In the genomic region with DNA sequence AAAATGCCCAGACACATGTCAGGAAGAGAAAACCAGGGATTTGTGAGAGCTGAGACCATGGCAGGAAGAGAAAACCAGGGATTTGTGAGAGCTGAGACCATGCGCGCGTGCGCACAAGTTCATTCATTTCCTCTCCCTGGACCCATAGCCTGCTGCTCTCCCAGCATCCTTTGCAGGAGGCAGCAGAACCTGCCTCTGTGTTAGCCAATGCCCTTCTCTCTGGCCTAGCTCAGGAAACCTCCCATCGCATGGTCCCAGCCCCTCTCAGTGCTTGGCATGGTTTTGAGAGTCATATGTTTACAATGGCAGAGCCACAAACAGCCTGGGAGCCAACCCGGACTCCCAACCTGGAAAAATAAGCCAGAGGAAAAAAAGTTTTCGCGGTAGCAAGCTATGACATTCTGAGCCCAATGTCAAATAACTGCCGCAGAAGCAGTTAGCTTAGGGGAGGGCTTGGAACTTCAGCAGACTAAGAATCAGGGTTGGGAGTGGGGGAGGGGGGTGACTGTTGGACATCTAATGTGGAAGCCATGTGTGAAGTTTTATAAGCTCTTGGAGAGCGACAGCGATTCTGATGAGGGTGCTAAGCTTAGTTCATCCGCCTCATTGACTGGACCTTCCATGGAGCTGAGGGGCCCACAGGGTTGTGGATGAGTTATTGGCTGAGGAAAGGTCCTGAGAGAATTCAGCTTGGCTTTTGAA, we compare ENCODE assay signal across 11 mouse cellular contexts. TPM values are rescaled to one million over a fixed set of nuclear protein-coding genes. Genes with fewer than 3 reads are reported as not detected.
A peak's percentile ranks its signal among the peaks of the same experiment; 100 is the strongest.
DNase-seq lines count a peak whose midpoint lies in the region; ATAC-seq and TF ChIP-seq lines count a peak whose summit lies in the region.
"Had no signal": no experiment of that assay in that cellular context is flagged by ENCODE, and none has a peak within 500 bp of the region (broad histone marks: within the 10 kb centered on the region; RNA-seq: fewer than 3 reads in every experiment).

No protein-coding gene starts in this region.

- H3K9me3 ChIP-seq in intestine, embryonic 16.5 days (ENCODE audit: control insufficient read depth, low read length) = no peaks in the 10 kb centered on the region
- no peaks in the 10 kb centered on the region for H3K9me3 ChIP-seq in stomach, embryonic 15.5 days
- H3K9me3 ChIP-seq in lung, postnatal 0 days (ENCODE audit: low read length) = no peaks in the 10 kb centered on the region
- H3K9me3 ChIP-seq in forebrain, embryonic 11.5 days (ENCODE audit: control insufficient read depth, low read length) = no peaks in the 10 kb centered on the region; the same call in 1 of the 2 replicates

- H3K27ac ChIP-seq in intestine, embryonic 16.5 days (ENCODE audit: low read length) = peak overlapping the region; percentile 77
- peak overlapping the region; percentile 84 for H3K27ac ChIP-seq in stomach, embryonic 15.5 days
- no peak overlapping the region for H3K27ac ChIP-seq in lung, postnatal 0 days (ENCODE audit: low read length)
- no peak overlapping the region for H3K27ac ChIP-seq in forebrain, embryonic 11.5 days (ENCODE audit: low read depth, low read length)

- WGBS in intestine, embryonic 16.5 days = 68% methylated on average over 12 of the region's 12 CpGs
- 59% methylated on average over 12 of the region's 12 CpGs for WGBS in stomach, embryonic 15.5 days
- WGBS in lung, postnatal 0 days = 70% methylated on average over 12 of the region's 12 CpGs
- 88% methylated on average over 12 of the region's 12 CpGs for WGBS in forebrain, embryonic 11.5 days

- intact Hi-C loops in heart, postnatal 25 days (cut with DNase I) = no loop called here

- no peak overlapping the region for H3K9ac ChIP-seq in intestine, embryonic 16.5 days (ENCODE audit: low read depth, low read length)
- H3K9ac ChIP-seq in stomach, embryonic 15.5 days = no peak overlapping the region
- no peak overlapping the region for H3K9ac ChIP-seq in lung, postnatal 0 days (replicated peaks; ENCODE audit: low read depth)
- H3K9ac ChIP-seq in forebrain, embryonic 11.5 days (ENCODE audit: low read length) = no peak overlapping the region

- no peak for TF ChIP-seq EP300 in lung, postnatal 0 days (IDR thresholded peaks at IDR 0.05)

- no peaks in the 10 kb centered on the region for H3K36me3 ChIP-seq in intestine, embryonic 16.5 days (ENCODE audit: control insufficient read depth, insufficient read depth, low read length)
- no peaks in the 10 kb centered on the region for H3K36me3 ChIP-seq in stomach, embryonic 15.5 days
- H3K36me3 ChIP-seq in lung, postnatal 0 days (ENCODE audit: insufficient read depth, low read length) = no peaks in the 10 kb centered on the region
- no peaks in the 10 kb centered on the region for H3K36me3 ChIP-seq in forebrain, embryonic 11.5 days (ENCODE audit: control insufficient read depth, insufficient read depth, low read length)

- no peaks in the 10 kb centered on the region for H3K27me3 ChIP-seq in intestine, embryonic 16.5 days (replicated peaks; ENCODE audit: control insufficient read depth, insufficient read depth, low read length)
- H3K27me3 ChIP-seq in stomach, embryonic 15.5 days (replicated peaks) = no peaks in the 10 kb centered on the region
- H3K27me3 ChIP-seq in lung, postnatal 0 days (replicated peaks; ENCODE audit: insufficient read depth, low read length) = no peaks in the 10 kb centered on the region
- H3K27me3 ChIP-seq in forebrain, embryonic 11.5 days (ENCODE audit: control insufficient read depth, insufficient read depth, low read length) = no peaks in the 10 kb centered on the region

- no peak overlapping the region for H3K4me3 ChIP-seq in intestine, embryonic 16.5 days (ENCODE audit: low read length)
- no peak overlapping the region for H3K4me3 ChIP-seq in stomach, embryonic 15.5 days (replicated peaks)
- no peak overlapping the region for H3K4me3 ChIP-seq in lung, postnatal 0 days (ENCODE audit: low read depth, low read length)
- no peak overlapping the region for H3K4me3 ChIP-seq in forebrain, embryonic 11.5 days (ENCODE audit: low read depth, low read length)

- H3K4me2 ChIP-seq in intestine, embryonic 16.5 days (ENCODE audit: low read depth, low read length) = no peak overlapping the region
- H3K4me2 ChIP-seq in stomach, embryonic 15.5 days = no peak overlapping the region
- no peak overlapping the region for H3K4me2 ChIP-seq in lung, postnatal 0 days (replicated peaks; ENCODE audit: low read depth, low read length)
- H3K4me2 ChIP-seq in forebrain, embryonic 11.5 days (ENCODE audit: low read depth, low read length, severe bottlenecking) = no peak overlapping the region

- peak; percentile 92 for DNase-seq in heart, adult 11 months
- DNase-seq in heart, postnatal 25 days (ENCODE audit: low spot score) = no peak
- peak; percentile 10 for DNase-seq in retina, embryonic 14.5 days (ENCODE audit: low spot score)
- no peak for DNase-seq in retina, postnatal 1 day
- no peak for DNase-seq in lung, postnatal 0 days (ENCODE audit: low spot score)
- DNase-seq in forebrain, embryonic 11.5 days (ENCODE audit: low spot score) = no peak
- DNase-seq: cerebellum, adult 8-10 months; kidney, adult 8-10 months; left cerebral cortex, postnatal 4 days had no signal

- ATAC-seq in intestine, embryonic 16.5 days = no peak
- no peak for ATAC-seq in stomach, embryonic 15.5 days (ENCODE audit: insufficient read depth, low FRiP score, low read depth)
- ATAC-seq in lung, postnatal 0 days = no peak
- ATAC-seq in forebrain, embryonic 11.5 days (replicated peaks; ENCODE audit: low FRiP score) = no peak

- peaks cover 23% of the 10 kb centered on the region for H3K4me1 ChIP-seq in intestine, embryonic 16.5 days (ENCODE audit: control insufficient read depth, insufficient read depth, low read length)
- H3K4me1 ChIP-seq in stomach, embryonic 15.5 days = peaks cover 43% of the 10 kb centered on the region
- H3K4me1 ChIP-seq in lung, postnatal 0 days (ENCODE audit: insufficient read depth, low read depth, low read length) = no peaks in the 10 kb centered on the region
- no peaks in the 10 kb centered on the region for H3K4me1 ChIP-seq in forebrain, embryonic 11.5 days (replicated peaks; ENCODE audit: control insufficient read depth, insufficient read depth, low read length)

- TF ChIP-seq CTCF in lung, postnatal 0 days (IDR thresholded peaks at IDR 0.05) = no peak

RNA-seq across cellular contexts. Expression of gene Ggta1, which starts 40.1 kb away (rescaled TPM):
- total RNA-seq in heart, postnatal 25 days (2021) = 10 to 100 TPM; 20.4 to 23.7 TPM
- polyA plus RNA-seq in intestine, embryonic 16.5 days (2015; fragmentation: Nextera tagmentation; extraction: Ambion mirVana) = 13.9 and 14.6 TPM in 2 replicates
- 26.7 and 28.6 TPM in 2 replicates for polyA plus RNA-seq in stomach, embryonic 15.5 days (2015; fragmentation: Nextera tagmentation; extraction: Ambion mirVana)
- 21.8 and 25.6 TPM in 2 replicates for polyA plus RNA-seq in lung, postnatal 0 days (2015; fragmentation: Nextera tagmentation; extraction: Ambion mirVana)
- polyA plus RNA-seq in forebrain, embryonic 11.5 days (2014; fragmentation: Nextera tagmentation; extraction: Ambion mirVana) = 5.1 and 7.2 TPM in 2 replicates

RNA-seq across cellular contexts. Expression of gene Dab2ip, which starts 54.9 kb away (rescaled TPM):
- total RNA-seq in heart, postnatal 25 days (2021) = 10 to 100 TPM; 46.0 to 52.1 TPM
- polyA plus RNA-seq in intestine, embryonic 16.5 days (2015; fragmentation: Nextera tagmentation; extraction: Ambion mirVana) = 27.0 and 28.7 TPM in 2 replicates
- 60.0 and 62.5 TPM in 2 replicates for polyA plus RNA-seq in stomach, embryonic 15.5 days (2015; fragmentation: Nextera tagmentation; extraction: Ambion mirVana)
- 75.8 and 83.4 TPM in 2 replicates for polyA plus RNA-seq in lung, postnatal 0 days (2015; fragmentation: Nextera tagmentation; extraction: Ambion mirVana)
- 51.5 and 52.2 TPM in 2 replicates for polyA plus RNA-seq in forebrain, embryonic 11.5 days (2014; fragmentation: Nextera tagmentation; extraction: Ambion mirVana)

Comparison
In these comparisons a context has a peak if more than half of its experiments do, and no peak if none do; other contexts are left out.
1. DNase-seq: peak in heart, adult 11 months (single experiment) and retina, embryonic 14.5 days (single experiment); none in heart, postnatal 25 days (single experiment), retina, postnatal 1 day (single experiment), lung, postnatal 0 days (single experiment) and forebrain, embryonic 11.5 days (single experiment).
2. H3K27ac ChIP-seq: peak in intestine, embryonic 16.5 days (single experiment) and stomach, embryonic 15.5 days (single experiment); none in lung, postnatal 0 days (single experiment) and forebrain, embryonic 11.5 days (single experiment).